Mouse (Mus musculus): ENCODE data around the gene Ccdc158. TPM values are rescaled to one million over a fixed set of nuclear protein-coding genes. Genes with fewer than 3 reads are reported as not detected.

The Ccdc158 gene
- polyA plus RNA-seq, 1 experiment from 2014 or later, result 1.1 TPM

GRCm38 (mm10) chr5:92693744-92694143 is 18.7 kb upstream of the Ccdc158 start:
- ATAC-seq (ENCODE audit: low FRiP score), result no peak
- H3K9me3 ChIP-seq (ENCODE audit: control insufficient read depth, low read length), result no peaks in the 10 kb centered on the region
- peaks cover 4% of the 10 kb centered on the region for H3K4me1 ChIP-seq (ENCODE audit: control insufficient read depth, insufficient read depth, low read length)
- no peak overlapping the region for H3K9ac ChIP-seq (ENCODE audit: low read length)
- DNase-seq (ENCODE audit: low spot score, missing footprints), result no peak
- no peak overlapping the region for H3K4me3 ChIP-seq (ENCODE audit: low read depth, low read length)
- WGBS, result 90% methylated on average over 3 of the region's 3 CpGs
- no peak overlapping the region for H3K4me2 ChIP-seq
- H3K27me3 ChIP-seq (ENCODE audit: control insufficient read depth, insufficient read depth, low read length), result no peaks in the 10 kb centered on the region
- H3K27ac ChIP-seq (ENCODE audit: low read depth, low read length), result no peak overlapping the region
- no peaks in the 10 kb centered on the region for H3K36me3 ChIP-seq (ENCODE audit: control insufficient read depth, insufficient read depth, low read length)

- H3K27ac ChIP-seq (ENCODE audit: low read depth, low read length), result no peak overlapping the region
- ATAC-seq (ENCODE audit: low FRiP score), result no peak
- H3K4me2 ChIP-seq, result no peak overlapping the region
- no peak overlapping the region for H3K9ac ChIP-seq (ENCODE audit: low read length)
- no peaks in the 10 kb centered on the region for H3K27me3 ChIP-seq (ENCODE audit: control insufficient read depth, insufficient read depth, low read length)
- H3K4me3 ChIP-seq (ENCODE audit: low read depth, low read length), result no peak overlapping the region
- DNase-seq (ENCODE audit: low spot score, missing footprints), result no peak
- no peaks in the 10 kb centered on the region for H3K9me3 ChIP-seq (ENCODE audit: control insufficient read depth, low read length)
- WGBS, result 77% methylated on average over 16 of the region's 16 CpGs
- H3K4me1 ChIP-seq (ENCODE audit: control insufficient read depth, insufficient read depth, low read length), result no peaks in the 10 kb centered on the region
- no peaks in the 10 kb centered on the region for H3K36me3 ChIP-seq (ENCODE audit: control insufficient read depth, insufficient read depth, low read length)
These were observed 17.3 kb upstream of the Ccdc158 start for GRCm38 (mm10) chr5:92692206-92693007.

GRCm38 (mm10) chr5:92688569-92688968 is 13.5 kb upstream of the Ccdc158 start:
- H3K36me3 ChIP-seq (ENCODE audit: control insufficient read depth, insufficient read depth, low read length), result no peaks in the 10 kb centered on the region
- no peak overlapping the region for H3K4me3 ChIP-seq (ENCODE audit: low read depth, low read length)
- DNase-seq (ENCODE audit: low spot score, missing footprints) (no peak), ATAC-seq (ENCODE audit: low FRiP score) (no peak)
- no peaks in the 10 kb centered on the region for H3K27me3 ChIP-seq (ENCODE audit: control insufficient read depth, insufficient read depth, low read length)
- H3K4me1 ChIP-seq (ENCODE audit: control insufficient read depth, insufficient read depth, low read length), result no peaks in the 10 kb centered on the region
- WGBS, result 90% methylated on average over 9 of the region's 9 CpGs
- H3K9ac ChIP-seq (ENCODE audit: low read length), result no peak overlapping the region
- H3K27ac ChIP-seq (ENCODE audit: low read depth, low read length), result no peak overlapping the region
- no peaks in the 10 kb centered on the region for H3K9me3 ChIP-seq (ENCODE audit: control insufficient read depth, low read length)
- H3K4me2 ChIP-seq, result no peak overlapping the region

- H3K36me3 ChIP-seq (ENCODE audit: control insufficient read depth, insufficient read depth, low read length), result no peaks in the 10 kb centered on the region
- no peak overlapping the region for H3K27ac ChIP-seq (ENCODE audit: low read depth, low read length)
- no peak overlapping the region for H3K9ac ChIP-seq (ENCODE audit: low read length)
- no peak overlapping the region for H3K4me3 ChIP-seq (ENCODE audit: low read depth, low read length)
- H3K9me3 ChIP-seq (ENCODE audit: control insufficient read depth, low read length), result no peaks in the 10 kb centered on the region
- DNase-seq (ENCODE audit: low spot score, missing footprints) (no peak), ATAC-seq (ENCODE audit: low FRiP score) (no peak)
- WGBS, result 88% methylated on average over 5 of the region's 5 CpGs
- no peaks in the 10 kb centered on the region for H3K4me1 ChIP-seq (ENCODE audit: control insufficient read depth, insufficient read depth, low read length)
- H3K27me3 ChIP-seq (ENCODE audit: control insufficient read depth, insufficient read depth, low read length), result no peaks in the 10 kb centered on the region
- H3K4me2 ChIP-seq, result no peak overlapping the region
These were observed 13.1 kb upstream of the Ccdc158 start for GRCm38 (mm10) chr5:92688124-92688523.

GRCm38 (mm10) chr5:92684715-92685460 is 9.8 kb upstream of the Ccdc158 start:
- DNase-seq (ENCODE audit: low spot score, missing footprints), result peak; percentile 86
- H3K9ac ChIP-seq (ENCODE audit: low read length), result no peak overlapping the region
- 87% methylated on average over 16 of the region's 16 CpGs for WGBS

GRCm38 (mm10) chr5:92683871-92684475 is 8.9 kb upstream of the Ccdc158 start:
- 6% methylated on average over 9 of the region's 9 CpGs for WGBS
- Histone ChIP-seq H3K9me3 (ENCODE audit: control insufficient read depth, low read length) (no peaks in the 10 kb centered on the region), H3K9ac (ENCODE audit: low read length) (peak overlapping the region; percentile 74), H3K27ac (ENCODE audit: low read depth, low read length) (no peak overlapping the region), H3K36me3 (ENCODE audit: control insufficient read depth, insufficient read depth, low read length) (no peaks in the 10 kb centered on the region), H3K27me3 (ENCODE audit: control insufficient read depth, insufficient read depth, low read length) (no peaks in the 10 kb centered on the region), H3K4me2 (peak overlapping the region; percentile 90), H3K4me3 (ENCODE audit: low read depth, low read length) (peak overlapping the region; percentile 52), H3K4me1 (ENCODE audit: control insufficient read depth, insufficient read depth, low read length) (peaks cover 7% of the 10 kb centered on the region)
- DNase-seq (ENCODE audit: low spot score, missing footprints), result peak; percentile 93
- no peak for ATAC-seq (ENCODE audit: low FRiP score)

More at GRCm38 (mm10) chr5:92684715-92685460, 9.8 kb upstream of the Ccdc158 start:
- Histone ChIP-seq H3K36me3 (ENCODE audit: control insufficient read depth, insufficient read depth, low read length) (no peaks in the 10 kb centered on the region), H3K4me3 (ENCODE audit: low read depth, low read length) (no peak overlapping the region), H3K27ac (ENCODE audit: low read depth, low read length) (no peak overlapping the region), H3K4me1 (ENCODE audit: control insufficient read depth, insufficient read depth, low read length) (peaks cover 7% of the 10 kb centered on the region), H3K9me3 (ENCODE audit: control insufficient read depth, low read length) (no peaks in the 10 kb centered on the region), H3K4me2 (no peak overlapping the region; the same call in 1 of the 2 replicates), H3K27me3 (ENCODE audit: control insufficient read depth, insufficient read depth, low read length) (no peaks in the 10 kb centered on the region)
- ATAC-seq (ENCODE audit: low FRiP score), result no peak

GRCm38 (mm10) chr5:92683351-92683807 is 8.3 kb upstream of the Ccdc158 start, which contains the start of gene Shroom3:
Gene Shroom3, plus strand, starts transcription at chr5:92683435.
- Histone ChIP-seq H3K4me1 (ENCODE audit: control insufficient read depth, insufficient read depth, low read length) (peaks cover 7% of the 10 kb centered on the region), H3K9ac (ENCODE audit: low read length) (peak within 1 kb of the TSS; percentile 74), H3K36me3 (ENCODE audit: control insufficient read depth, insufficient read depth, low read length) (no peaks in the 10 kb centered on the region), H3K27ac (ENCODE audit: low read depth, low read length) (peak within 1 kb of the TSS; percentile 79), H3K4me3 (ENCODE audit: low read depth, low read length) (peak within 1 kb of the TSS; percentile 52), H3K27me3 (ENCODE audit: control insufficient read depth, insufficient read depth, low read length) (no peaks in the 10 kb centered on the region), H3K9me3 (ENCODE audit: control insufficient read depth, low read length) (no peaks in the 10 kb centered on the region), H3K4me2 (peak within 1 kb of the TSS; percentile 90)
- ATAC-seq (ENCODE audit: low FRiP score) (peak; percentile 47), DNase-seq (ENCODE audit: low spot score, missing footprints) (peak; percentile 97)
- WGBS, result under 1% methylated on average over 26 of the region's 26 CpGs

GRCm38 (mm10) chr5:92682621-92683348 is 7.7 kb upstream of the Ccdc158 start:
- H3K27ac ChIP-seq (ENCODE audit: low read depth, low read length), result peak overlapping the region; percentile 79
- peak overlapping the region; percentile 52 for H3K4me3 ChIP-seq (ENCODE audit: low read depth, low read length)
- no peaks in the 10 kb centered on the region for H3K9me3 ChIP-seq (ENCODE audit: control insufficient read depth, low read length)
- DNase-seq (ENCODE audit: low spot score, missing footprints), result peak; percentile 97
- H3K9ac ChIP-seq (ENCODE audit: low read length), result peak overlapping the region; percentile 74
- H3K4me2 ChIP-seq, result peak overlapping the region; percentile 90
- peak; percentile 63 for ATAC-seq (ENCODE audit: low FRiP score)
- under 1% methylated on average over 39 of the region's 39 CpGs for WGBS
- peaks cover 7% of the 10 kb centered on the region for H3K4me1 ChIP-seq (ENCODE audit: control insufficient read depth, insufficient read depth, low read length)
- H3K36me3 ChIP-seq (ENCODE audit: control insufficient read depth, insufficient read depth, low read length), result no peaks in the 10 kb centered on the region
- H3K27me3 ChIP-seq (ENCODE audit: control insufficient read depth, insufficient read depth, low read length), result no peaks in the 10 kb centered on the region

All from midbrain, embryonic 11.5 days (tissue).